Mouse (Mus musculus) gastrocnemius, postnatal 10 days (tissue): ENCODE measurements around the gene Kif1b. TPM values are rescaled to one million over a fixed set of nuclear protein-coding genes. Genes with fewer than 3 reads are reported as not detected.
"Not testable (repeated sequence)": the region's sequence is repeated elsewhere in the genome, so short reads cannot be mapped to it uniquely, and the experiment has no call there.

ENCODE experiments used
- DNase-seq: peaks from one replicate; pipeline ENCODE4 v3.0.0; 2021; ENCODE audit warnings: mixed read lengths
- total RNA-seq, 2 experiments: library from RNA; stranded (reverse); gene quantifications; 2 replicates each; pipeline ENCODE4 v1.2.3; 2021

Kif1b gene
- total RNA-seq, 2 experiments from 2014 or later = 245 to 257 TPM

GRCm38 (mm10) chr4:149170394-149170931, 137.0 kb downstream of the Kif1b start:
- no peak for DNase-seq

- not testable (repeated sequence) for DNase-seq
These were observed 137.6 kb downstream of the Kif1b start for GRCm38 (mm10) chr4:149169926-149170325.

GRCm38 (mm10) chr4:149168016-149168415, 139.5 kb downstream of the Kif1b start:
- DNase-seq = no peak

GRCm38 (mm10) chr4:149166957-149167611, 140.4 kb downstream of the Kif1b start:
- no peak for DNase-seq

GRCm38 (mm10) chr4:149166215-149166946, 141.1 kb downstream of the Kif1b start, which contains the start of gene Pgd:
Gene Pgd, minus strand, starts transcription at chr4:149166771.
- DNase-seq = peak; percentile 94

GRCm38 (mm10) chr4:149164150-149164549, 143.3 kb downstream of the Kif1b start:
- DNase-seq = no peak

GRCm38 (mm10) chr4:149163196-149163595, 144.3 kb downstream of the Kif1b start:
- DNase-seq = no peak

GRCm38 (mm10) chr4:149161166-149161565, 146.3 kb downstream of the Kif1b start:
- no peak for DNase-seq

- no peak for DNase-seq
These were observed 147.6 kb downstream of the Kif1b start for GRCm38 (mm10) chr4:149159891-149160290.

GRCm38 (mm10) chr4:149159203-149159602, 148.3 kb downstream of the Kif1b start:
- no peak for DNase-seq

- no peak for DNase-seq
These were observed 150.0 kb downstream of the Kif1b start for GRCm38 (mm10) chr4:149157415-149157973.

- no peak for DNase-seq
These were observed 151.8 kb downstream of the Kif1b start for GRCm38 (mm10) chr4:149155711-149156110.

- no peak for DNase-seq
These were observed 152.6 kb downstream of the Kif1b start for GRCm38 (mm10) chr4:149154859-149155258.

- no peak for DNase-seq
These were observed 156.8 kb downstream of the Kif1b start for GRCm38 (mm10) chr4:149150721-149151120.

GRCm38 (mm10) chr4:149150256-149150655, 157.2 kb downstream of the Kif1b start:
- no peak for DNase-seq

- DNase-seq = peak; percentile 41
These were observed 157.9 kb downstream of the Kif1b start for GRCm38 (mm10) chr4:149149611-149150010.

GRCm38 (mm10) chr4:149149196-149149595, 158.3 kb downstream of the Kif1b start:
- DNase-seq = no peak

- DNase-seq = no peak
These were observed 159.4 kb downstream of the Kif1b start for GRCm38 (mm10) chr4:149148084-149148483.

- DNase-seq = no peak
These were observed 160.0 kb downstream of the Kif1b start for GRCm38 (mm10) chr4:149147528-149147927.

GRCm38 (mm10) chr4:149145151-149145550, 162.3 kb downstream of the Kif1b start:
- no peak for DNase-seq

GRCm38 (mm10) chr4:149144459-149144858, 163.0 kb downstream of the Kif1b start:
- DNase-seq = peak; percentile 77

GRCm38 (mm10) chr4:149143594-149143993, 163.9 kb downstream of the Kif1b start:
- no peak for DNase-seq

GRCm38 (mm10) chr4:149138515-149138914, 169.0 kb downstream of the Kif1b start:
- no peak for DNase-seq
